Mouse (Mus musculus) limb, embryonic 11.5 days (tissue): ENCODE data around the gene Zdhhc14. TPM values are rescaled to one million over a fixed set of nuclear protein-coding genes. Genes with fewer than 3 reads are reported as not detected.

Experiments
- ATAC-seq: fragments of 200-750 bp; cut with Nextera tagmentation; 2 replicates; pipeline ENCODE4 v1.8.0; 2017; ENCODE audit warnings: low read depth; ENCODE audit not compliant: insufficient number of reproducible peaks, low FRiP score, low TSS enrichment
- DNase-seq: peaks from one replicate; pipeline ENCODE4 v3.0.0-alpha.2; 2015; ENCODE audit warnings: low spot score
- H3K27ac ChIP-seq: fragments of 300-500 bp; sonication (generic); replicated peaks from 2 replicates; pipeline ENCODE4 v1.5.1; 2014; ENCODE audit warnings: low read depth, mild to moderate bottlenecking, low read length
- H3K27me3 ChIP-seq: fragments of 300-500 bp; sonication (generic); 2 replicates; pipeline ENCODE4 v1.6.1; 2014; ENCODE audit warnings: mild to moderate bottlenecking, low read length, mixed read lengths; ENCODE audit not compliant: control insufficient read depth, insufficient read depth
- H3K36me3 ChIP-seq: fragments of 300-500 bp; sonication (generic); 2 replicates; pipeline ENCODE4 v1.6.1; 2014; ENCODE audit warnings: mild to moderate bottlenecking, low read length, moderate library complexity, mixed read lengths; ENCODE audit not compliant: control insufficient read depth, insufficient read depth
- H3K4me1 ChIP-seq: fragments of 300-500 bp; sonication (generic); 2 replicates; pipeline ENCODE4 v1.6.1; 2014; ENCODE audit warnings: low read length, mixed read lengths; ENCODE audit not compliant: control insufficient read depth, insufficient read depth
- H3K4me2 ChIP-seq: fragments of 300-500 bp; sonication (generic); 2 replicates; pipeline ENCODE4 v1.6.1; 2014; ENCODE audit warnings: low read depth, mild to moderate bottlenecking, moderate library complexity; ENCODE audit not compliant: severe bottlenecking
- H3K4me3 ChIP-seq: fragments of 300-500 bp; sonication (generic); 2 replicates; pipeline ENCODE4 v1.5.1; 2014; ENCODE audit warnings: low read depth, low read length
- H3K9ac ChIP-seq: fragments of 300-500 bp; sonication (generic); 2 replicates; pipeline ENCODE4 v1.6.1; 2014; ENCODE audit warnings: mild to moderate bottlenecking, low read length
- H3K9me3 ChIP-seq: fragments of 300-500 bp; sonication (generic); 2 replicates; pipeline ENCODE4 v1.6.1; 2016; ENCODE audit warnings: low read length; ENCODE audit not compliant: control insufficient read depth
- WGBS: fragments of 180-500 bp; shearing (Covaris S2); extraction: QIAGEN DNeasy Blood & Tissue Kit; methylation state at CpG from one replicate; pipeline ENCODE4 v1.1.7; 2014; 5-methylcytosine and 5-hydroxymethylcytosine counted together
- polyA plus RNA-seq: library from polyadenylated mRNA; unstranded; fragments of >200 nt; fragmentation: Nextera tagmentation; extraction: Ambion mirVana; gene quantifications from 2 replicates; pipeline ENCODE4 v1.2.1, GENCODE M21; 2014

Zdhhc14 gene
- polyA plus RNA-seq, 1 experiment from 2014 or later, result 1.4 TPM

GRCm38 (mm10) chr17:5800254-5800653, 307.9 kb downstream of the Zdhhc14 start:
- peaks cover 3% of the 10 kb centered on the region; the same call in 1 of the 2 replicates for H3K4me1 ChIP-seq
- H3K9ac ChIP-seq, result no peak overlapping the region
- 87% methylated on average over 2 of the region's 2 CpGs for WGBS

GRCm38 (mm10) chr17:5800824-5801560, 308.6 kb downstream of the Zdhhc14 start:
- no peaks in the 10 kb centered on the region for H3K27me3 ChIP-seq
- no peak overlapping the region for H3K27ac ChIP-seq
- no peak overlapping the region for H3K4me2 ChIP-seq
- H3K9me3 ChIP-seq, result no peaks in the 10 kb centered on the region
- peaks cover 4% of the 10 kb centered on the region; the same call in 1 of the 2 replicates for H3K4me1 ChIP-seq
- ATAC-seq, result no peak
- WGBS, result 83% methylated on average over 7 of the region's 7 CpGs
- no peak overlapping the region for H3K4me3 ChIP-seq
- H3K9ac ChIP-seq, result no peak overlapping the region
- no peak for DNase-seq
- H3K36me3 ChIP-seq, result no peaks in the 10 kb centered on the region

More at GRCm38 (mm10) chr17:5800254-5800653, 307.9 kb downstream of the Zdhhc14 start:
- no peaks in the 10 kb centered on the region for H3K36me3 ChIP-seq
- H3K27ac ChIP-seq, result no peak overlapping the region
- H3K27me3 ChIP-seq, result no peaks in the 10 kb centered on the region
- H3K9me3 ChIP-seq, result no peaks in the 10 kb centered on the region
- H3K4me2 ChIP-seq, result no peak overlapping the region
- no peak overlapping the region for H3K4me3 ChIP-seq
- ATAC-seq (no peak), DNase-seq (no peak)

- Histone ChIP-seq H3K27me3 (no peaks in the 10 kb centered on the region), H3K4me3 (no peak overlapping the region), H3K9ac (no peak overlapping the region), H3K36me3 (no peaks in the 10 kb centered on the region), H3K4me2 (no peak overlapping the region), H3K27ac (no peak overlapping the region), H3K9me3 (no peaks in the 10 kb centered on the region), H3K4me1 (peaks cover 4% of the 10 kb centered on the region; the same call in 1 of the 2 replicates)
- 82% methylated on average over 17 of the region's 17 CpGs for WGBS
- ATAC-seq (no peak), DNase-seq (no peak)
These were observed 309.7 kb downstream of the Zdhhc14 start for GRCm38 (mm10) chr17:5801761-5802655.

DNA sequence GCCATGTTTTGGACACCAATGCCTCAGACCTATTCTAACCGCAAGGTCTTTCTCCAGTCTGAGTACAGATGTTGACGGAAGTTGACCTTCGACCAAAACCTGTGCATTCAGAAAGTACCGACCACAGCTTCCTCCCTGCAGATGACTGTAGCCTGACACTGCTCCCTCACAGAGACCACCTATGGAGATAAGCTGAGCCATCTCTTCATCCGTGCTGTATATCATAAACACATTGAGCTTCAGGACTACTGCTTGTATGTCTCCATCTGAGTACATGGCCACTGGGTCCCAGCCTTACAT, 310.2 kb downstream of the Zdhhc14 start:
- H3K4me1 ChIP-seq, result peaks cover 4% of the 10 kb centered on the region; the same call in 1 of the 2 replicates
- H3K36me3 ChIP-seq, result no peaks in the 10 kb centered on the region
- H3K9ac ChIP-seq, result no peak overlapping the region
- DNase-seq (no peak), ATAC-seq (no peak)
- no peak overlapping the region for H3K27ac ChIP-seq
- no peaks in the 10 kb centered on the region for H3K27me3 ChIP-seq
- H3K9me3 ChIP-seq, result no peaks in the 10 kb centered on the region
- WGBS, result 91% methylated on average over 5 of the region's 5 CpGs
- H3K4me2 ChIP-seq, result no peak overlapping the region
- H3K4me3 ChIP-seq, result no peak overlapping the region

Other genes with a start within 250 kb of the Zdhhc14 start
- not detected in 2 replicates for gene Ldhal6b, start 73.8 kb upstream of the Zdhhc14 start, polyA plus RNA-seq
- 141 and 175 TPM in 2 replicates for gene Tmem242, start 52.3 kb upstream of the Zdhhc14 start, polyA plus RNA-seq